Mouse (Mus musculus): ENCODE results near the gene Ppm1l.

GRCm38 (mm10) chr3:69559316-69559974, 242.8 kb downstream of the Ppm1l start:
- no peak for TF ChIP-seq MYOG (IDR thresholded peaks at IDR 0.05; ENCODE audit: control insufficient read depth in 1 of 3, insufficient read depth in 1 of 3, insufficient read length in 2 of 3, low read depth in 2 of 3)
- no peak for TF ChIP-seq POLR2A (IDR thresholded peaks at IDR 0.05; ENCODE audit: insufficient read length, low read depth)
- no peak for TF ChIP-seq E2F4 (IDR thresholded peaks at IDR 0.05; ENCODE audit: insufficient read depth)
- TF ChIP-seq POLR2AphosphoS2 (IDR thresholded peaks at IDR 0.05; ENCODE audit: insufficient read length, low read depth), result no peak
- peak in 1 of 3 experiments; percentile 12 for TF ChIP-seq MYOD1 (IDR thresholded peaks at IDR 0.05; ENCODE audit: control insufficient read depth in 1 of 3, insufficient read length in 2 of 3, low read depth in 2 of 3)
- no peak for TF ChIP-seq REST (IDR thresholded peaks at IDR 0.05; ENCODE audit: insufficient read depth, insufficient read length)
- TF ChIP-seq MAX (IDR thresholded peaks at IDR 0.05; ENCODE audit: low read depth), result no peak
- no peak for TF ChIP-seq TCF12 (IDR thresholded peaks at IDR 0.05; ENCODE audit: insufficient read depth, poor library complexity, severe bottlenecking)
- no peak for TF ChIP-seq CEBPB (IDR thresholded peaks at IDR 0.05; ENCODE audit: insufficient read depth, poor library complexity, severe bottlenecking)
- TF ChIP-seq USF1 (IDR thresholded peaks at IDR 0.05; ENCODE audit: low read depth), result no peak
- TF ChIP-seq SRF (IDR thresholded peaks at IDR 0.05; ENCODE audit: control insufficient read depth, insufficient read length, low read depth), result no peak

All from myocyte (in vitro differentiated cells).